Mouse (Mus musculus): ENCODE data around the gene Alkbh7.

The Alkbh7 gene

GRCm38 (mm10) chr17:56986105-56986805, 10.9 kb upstream of the Alkbh7 start:
- no peak for DNase-seq (ENCODE audit: low read depth, low spot score)

GRCm38 (mm10) chr17:56988441-56988840, 8.7 kb upstream of the Alkbh7 start:
- no peak for DNase-seq (ENCODE audit: low read depth, low spot score)

- DNase-seq (ENCODE audit: low read depth, low spot score), result no peak
Measured at GRCm38 (mm10) chr17:56988921-56989430, 8.2 kb upstream of the Alkbh7 start.

- peak; percentile 92 for DNase-seq (ENCODE audit: low read depth, low spot score)
Measured at GRCm38 (mm10) chr17:56989467-56990114, 7.5 kb upstream of the Alkbh7 start.

DNA sequence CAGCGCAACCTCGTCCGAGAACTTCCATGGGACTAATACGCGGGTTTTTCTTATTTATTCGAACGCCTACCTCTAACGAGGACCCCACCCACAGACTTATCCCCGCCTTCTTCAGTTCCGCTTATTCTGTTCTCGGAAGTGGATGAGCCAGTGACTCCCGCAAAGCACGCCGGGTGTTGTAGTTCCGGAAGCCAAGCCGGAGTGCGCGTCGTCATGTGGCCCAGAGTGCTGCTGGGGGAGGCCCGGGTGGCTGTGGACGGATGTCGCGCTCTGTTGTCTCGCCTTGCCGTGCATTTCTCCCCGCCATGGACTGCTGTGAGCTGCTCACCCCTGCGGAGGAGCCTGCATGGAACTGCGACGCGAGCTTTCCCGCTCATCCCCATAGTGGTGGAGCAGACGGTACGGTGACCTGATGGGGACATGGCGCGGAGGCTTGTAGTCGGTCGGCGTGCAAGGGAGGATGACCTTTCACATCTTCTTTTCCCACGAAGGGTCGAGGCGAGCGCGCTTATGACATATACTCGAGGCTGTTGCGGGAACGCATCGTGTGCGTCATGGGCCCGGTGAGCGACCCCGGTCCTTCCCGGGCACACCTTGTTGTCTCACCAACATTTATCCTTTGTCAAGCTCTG, 6.9 kb upstream of the Alkbh7 start, which contains the start of gene Clpp:
Clpp (plus strand) TSS at position 191 of the 632 bp plus-strand sequence.
- peak; percentile 98 for DNase-seq (ENCODE audit: low read depth, low spot score)

DNA sequence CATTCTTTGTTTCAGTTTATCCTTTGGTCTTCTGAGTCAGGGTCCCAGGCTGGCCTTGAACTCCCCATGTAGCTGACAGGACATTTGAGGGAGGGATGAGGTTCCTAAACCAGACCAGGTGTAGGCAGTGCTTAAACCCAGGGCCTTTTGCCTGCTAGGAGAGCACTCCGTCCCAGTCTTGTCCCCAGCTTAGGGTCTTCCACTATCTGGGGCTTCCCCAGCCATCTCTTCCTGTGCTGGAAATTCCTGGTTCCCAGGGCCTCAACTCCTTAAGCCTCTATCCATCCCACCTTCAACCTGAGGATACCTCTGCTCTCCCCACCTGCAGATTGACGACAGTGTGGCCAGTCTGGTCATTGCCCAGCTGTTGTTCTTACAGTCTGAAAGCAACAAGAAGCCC, 6.2 kb upstream of the Alkbh7 start:
- DNase-seq (ENCODE audit: low read depth, low spot score), result no peak

- DNase-seq (ENCODE audit: low read depth, low spot score), result no peak
Measured at GRCm38 (mm10) chr17:56995046-56995445, 2.1 kb upstream of the Alkbh7 start.

DNA sequence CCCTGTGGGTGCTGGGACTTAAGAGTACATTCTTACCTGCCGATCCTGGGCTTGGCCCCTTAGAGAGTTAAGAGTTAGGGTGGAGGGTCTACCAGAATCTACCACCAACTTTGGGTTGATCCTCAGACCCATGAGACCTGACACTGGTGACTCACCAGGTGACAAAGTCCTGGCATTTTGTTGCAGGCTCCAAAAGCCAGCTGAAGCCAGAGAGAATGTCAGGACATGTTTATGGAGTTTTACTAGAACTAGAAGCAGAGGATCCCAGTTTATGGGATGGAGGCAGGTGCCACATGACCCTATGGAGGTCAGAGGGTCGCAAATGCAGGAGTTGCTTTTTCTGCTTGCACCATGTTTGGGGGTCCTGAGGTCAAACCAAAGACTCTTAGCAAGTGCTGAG, 633 bp upstream of the Alkbh7 start:
- no peak for DNase-seq (ENCODE audit: low read depth, low spot score)

GRCm38 (mm10) chr17:56999414-56999813, 2.3 kb downstream of the Alkbh7 start:
- no peak for DNase-seq (ENCODE audit: low read depth, low spot score)

GRCm38 (mm10) chr17:56999968-57000609, 3.0 kb downstream of the Alkbh7 start, which contains the start of gene Pspn:
Pspn (minus strand) TSS chr17:57000018.
- no peak for DNase-seq (ENCODE audit: low read depth, low spot score)

- DNase-seq (ENCODE audit: low read depth, low spot score), result no peak
Measured at GRCm38 (mm10) chr17:57001228-57001627, 4.1 kb downstream of the Alkbh7 start.

- no peak for DNase-seq (ENCODE audit: low read depth, low spot score)
Measured at GRCm38 (mm10) chr17:57003994-57004393, 6.9 kb downstream of the Alkbh7 start.

- DNase-seq (ENCODE audit: low read depth, low spot score), result no peak
Measured at GRCm38 (mm10) chr17:57007137-57007905, 10.2 kb downstream of the Alkbh7 start.

GRCm38 (mm10) chr17:57010911-57011235, 13.7 kb downstream of the Alkbh7 start:
- DNase-seq (ENCODE audit: low read depth, low spot score), result no peak

GRCm38 (mm10) chr17:57011236-57012141, 14.3 kb downstream of the Alkbh7 start, which contains the start of the genes Gtf2f1 and Gm17949:
Gtf2f1 (minus strand) TSS chr17:57011288.
Gm17949 (plus strand) TSS chr17:57011469.
- peak; percentile 99 for DNase-seq (ENCODE audit: low read depth, low spot score)

GRCm38 (mm10) chr17:57012245-57012795, 15.2 kb downstream of the Alkbh7 start:
- no peak for DNase-seq (ENCODE audit: low read depth, low spot score)

DNA sequence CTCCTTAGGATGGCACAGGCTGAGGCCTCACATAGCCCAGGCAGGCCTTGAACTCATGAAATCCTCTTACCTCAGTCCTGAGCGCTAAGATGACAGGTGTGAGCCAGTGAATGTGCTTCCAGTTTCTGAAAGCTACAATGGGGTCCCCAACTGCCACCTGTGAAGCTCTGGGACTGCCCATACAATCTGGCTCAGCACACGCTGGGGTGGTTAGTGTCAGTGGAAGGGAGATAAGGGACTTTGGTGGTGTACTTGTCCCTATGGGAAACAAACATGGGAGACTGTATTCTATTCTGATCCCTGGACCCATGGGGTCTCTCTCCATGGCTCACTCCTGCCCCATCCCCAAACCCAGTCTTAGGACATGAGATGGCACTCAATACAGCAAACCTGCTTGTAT, 22.6 kb downstream of the Alkbh7 start:
- DNase-seq (ENCODE audit: low read depth, low spot score), result no peak

DNA sequence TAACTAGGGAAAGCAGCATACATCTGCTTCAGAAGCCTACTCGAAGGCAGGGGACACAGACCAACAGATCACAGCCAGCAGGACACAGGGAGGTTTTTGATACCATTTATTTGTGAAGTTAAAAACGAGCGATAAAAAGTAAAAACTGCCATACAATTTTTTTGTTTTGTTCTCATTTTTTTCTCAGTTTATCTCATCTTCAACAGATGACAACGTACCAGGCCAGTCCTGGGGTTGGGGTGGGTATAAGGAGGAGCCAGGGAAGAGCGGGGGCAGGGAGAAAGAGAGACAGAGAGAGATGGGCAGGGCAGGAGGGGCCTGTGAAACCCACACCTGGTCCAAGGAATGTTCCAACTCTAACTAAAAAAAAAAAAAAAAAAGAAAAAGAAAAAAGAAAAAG, 23.8 kb downstream of the Alkbh7 start:
- DNase-seq (ENCODE audit: low read depth, low spot score), result no peak

DNA sequence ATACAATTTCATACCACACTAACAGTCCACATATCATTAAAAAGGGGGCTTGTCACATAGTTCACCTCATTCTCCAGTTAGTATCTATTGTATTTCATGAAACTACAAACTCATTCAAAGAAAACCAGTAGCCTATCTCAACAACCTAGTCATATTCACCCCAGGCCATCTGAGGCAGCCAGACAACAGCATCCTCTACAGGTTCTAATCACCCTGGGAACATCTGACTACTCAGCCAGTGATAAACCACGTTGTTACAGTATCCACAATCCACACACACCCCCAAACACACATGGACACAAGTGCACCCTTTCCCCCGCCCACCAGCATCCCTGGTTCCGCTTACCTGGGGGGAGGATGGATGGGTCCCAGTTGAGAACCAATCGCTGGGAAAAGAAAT, 30.3 kb downstream of the Alkbh7 start:
- DNase-seq (ENCODE audit: low read depth, low spot score), result no peak

DNA sequence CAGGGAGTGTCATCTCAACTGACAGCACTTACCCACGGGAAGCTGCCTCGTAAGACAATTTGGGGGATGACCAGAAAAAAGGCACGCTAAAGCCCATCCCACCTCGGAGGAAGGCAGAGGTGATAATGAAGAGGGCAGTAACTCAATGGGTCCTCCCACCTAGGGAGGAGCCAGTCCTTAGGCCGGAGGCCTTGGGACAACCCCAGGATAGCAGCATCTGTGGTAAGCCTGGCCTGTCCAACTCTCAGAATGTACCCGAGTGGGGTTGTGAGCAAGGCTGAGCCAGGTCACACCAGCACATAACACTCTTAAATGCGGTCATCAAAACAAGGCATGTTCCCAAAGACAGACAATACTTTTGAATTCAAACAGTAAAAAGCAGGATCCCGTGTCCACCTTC, 32.6 kb downstream of the Alkbh7 start:
- no peak for DNase-seq (ENCODE audit: low read depth, low spot score)

All from telencephalon, adult 2 months (tissue).